Mouse (Mus musculus): Measurements from ENCODE around the gene Gmfb. TPM values are rescaled to one million over a fixed set of nuclear protein-coding genes. Genes with fewer than 3 reads are reported as not detected.
A peak's percentile ranks its signal among the peaks of the same experiment; 100 is the strongest.

Gmfb gene
- 38.4 and 40.4 TPM in 2 replicates for polyA plus RNA-seq (2015; fragmentation: Nextera tagmentation; extraction: Ambion mirVana)

DNA sequence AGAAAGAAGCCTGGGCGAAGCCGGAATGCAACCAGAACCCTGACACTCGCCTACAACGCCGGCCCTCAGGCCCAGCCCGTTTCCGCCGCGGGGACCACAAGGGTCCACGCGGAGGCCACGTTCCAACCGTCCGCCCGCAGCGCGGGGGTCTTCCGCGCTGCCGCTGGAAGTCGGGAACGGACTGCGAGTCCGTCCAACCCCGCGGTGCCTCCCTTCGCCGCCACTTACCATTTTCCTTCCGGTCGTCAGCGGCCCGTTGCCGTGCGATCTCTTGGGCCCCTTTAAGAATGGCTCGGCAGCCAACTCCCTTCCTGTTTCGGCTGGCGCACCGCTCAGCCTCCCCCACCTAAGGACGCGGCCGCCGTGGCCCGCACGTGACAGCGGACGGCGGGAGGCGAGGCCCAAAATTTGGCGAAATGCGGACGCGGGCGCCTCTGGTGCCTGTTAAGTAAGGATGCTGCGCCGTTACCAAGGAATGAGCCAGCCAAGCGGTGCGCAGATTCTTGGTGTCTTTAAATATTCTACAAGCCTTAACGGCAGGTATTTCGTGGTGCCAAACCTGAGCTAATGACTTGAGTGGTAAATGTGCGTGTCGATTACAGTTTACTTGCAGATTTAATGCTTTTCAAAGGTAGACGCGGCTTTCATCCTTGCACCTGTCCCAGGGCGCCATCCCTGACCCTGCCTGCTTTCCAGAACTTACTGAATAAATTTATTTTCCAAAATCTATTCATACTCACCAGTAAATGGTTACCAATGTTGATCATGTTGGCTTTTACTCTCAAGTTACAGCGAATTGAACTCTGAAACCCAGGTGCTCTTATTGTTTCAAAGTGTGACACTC lies at the start of gene Gmfb:
TSS of gene Gmfb (minus strand) at position 370 of the 844 bp plus-strand sequence.
- ATAC-seq (ENCODE audit: low FRiP score, low TSS enrichment) (peak; percentile 96), DNase-seq (ENCODE audit: low spot score) (peak; percentile 96)
- Histone ChIP-seq H3K9ac (ENCODE audit: low read length) (peak within 1 kb of the TSS; percentile 94), H3K4me1 (replicated peaks; ENCODE audit: control insufficient read depth, insufficient read depth) (0 out of 2 replicates have a peak, but pooled peaks cover 2% of the 10 kb centered on the region), H3K27ac (replicated peaks) (peak within 1 kb of the TSS; percentile 94), H3K27me3 (ENCODE audit: control insufficient read depth, insufficient read depth, low read length) (no peaks in the 10 kb centered on the region), H3K9me3 (ENCODE audit: control insufficient read depth, low read length) (no peaks in the 10 kb centered on the region), H3K36me3 (ENCODE audit: control insufficient read depth, insufficient read depth, low read length) (no peaks in the 10 kb centered on the region), H3K4me3 (ENCODE audit: low read depth, low read length) (peak within 1 kb of the TSS; percentile 95), H3K4me2 (replicated peaks; ENCODE audit: low read depth) (peak within 1 kb of the TSS; percentile 66)
- TF ChIP-seq EP300 (optimal IDR thresholded peaks at IDR 0.05), result peak; percentile 93
- TF ChIP-seq CTCF (IDR thresholded peaks at IDR 0.05; ENCODE audit: low read depth), result peak; percentile 56
- WGBS, result under 1% methylated on average over 65 of the region's 65 CpGs

DNA sequence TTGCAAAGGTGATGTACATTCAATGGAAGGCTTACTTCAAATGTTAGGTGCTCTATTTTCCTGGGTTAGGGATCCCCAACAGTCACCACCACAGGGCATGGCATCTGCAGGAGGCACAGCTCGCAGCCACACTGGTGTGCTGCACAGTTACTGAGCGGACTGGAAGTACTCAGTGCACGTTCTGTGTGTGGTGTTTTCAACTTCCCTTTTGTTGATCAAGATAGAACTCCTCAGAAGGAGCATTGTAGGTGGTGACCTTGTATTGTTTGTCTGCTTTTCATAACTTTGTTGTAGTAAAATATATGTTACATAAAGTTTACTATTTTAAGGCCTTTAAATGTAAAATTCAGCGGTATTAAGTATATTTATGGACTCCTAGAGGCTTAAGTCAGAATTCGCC lies 40.9 kb upstream of the Gmfb start:
- Histone ChIP-seq H3K36me3 (ENCODE audit: control insufficient read depth, insufficient read depth, low read length) (no peaks in the 10 kb centered on the region), H3K4me2 (replicated peaks; ENCODE audit: low read depth) (no peak overlapping the region), H3K9me3 (ENCODE audit: control insufficient read depth, low read length) (no peaks in the 10 kb centered on the region), H3K4me1 (replicated peaks; ENCODE audit: control insufficient read depth, insufficient read depth) (no peaks in the 10 kb centered on the region), H3K4me3 (ENCODE audit: low read depth, low read length) (no peak overlapping the region), H3K27me3 (ENCODE audit: control insufficient read depth, insufficient read depth, low read length) (no peaks in the 10 kb centered on the region), H3K27ac (replicated peaks) (no peak overlapping the region), H3K9ac (ENCODE audit: low read length) (no peak overlapping the region)
- ATAC-seq (ENCODE audit: low FRiP score, low TSS enrichment), result no peak
- WGBS, result 81% methylated on average over 5 of the region's 5 CpGs
- no peak for DNase-seq (ENCODE audit: low spot score)
- TF ChIP-seq CTCF (IDR thresholded peaks at IDR 0.05; ENCODE audit: low read depth) (no peak), EP300 (optimal IDR thresholded peaks at IDR 0.05) (no peak)

DNA sequence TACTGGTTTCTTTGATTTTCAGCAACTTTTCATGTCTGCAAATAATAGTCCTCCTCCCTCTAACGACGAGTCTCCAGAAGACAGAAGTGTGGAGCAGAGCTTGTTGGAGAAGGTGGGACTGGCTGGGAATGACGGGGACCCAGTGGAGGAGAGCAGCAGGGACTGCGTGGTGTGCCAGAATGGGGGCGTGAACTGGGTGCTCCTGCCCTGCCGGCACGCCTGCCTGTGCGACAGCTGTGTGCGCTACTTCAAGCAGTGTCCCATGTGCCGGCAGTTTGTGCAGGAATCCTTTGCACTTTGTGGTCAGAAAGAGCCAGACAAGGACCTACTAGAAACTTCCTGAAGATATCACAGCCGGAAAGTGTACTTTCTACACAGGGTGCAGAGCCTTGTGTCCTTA lies 31.6 kb upstream of the Gmfb start:
- DNase-seq (ENCODE audit: low spot score), result peak; percentile 26
- Histone ChIP-seq H3K27me3 (ENCODE audit: control insufficient read depth, insufficient read depth, low read length) (no peaks in the 10 kb centered on the region), H3K4me3 (ENCODE audit: low read depth, low read length) (no peak overlapping the region), H3K4me1 (replicated peaks; ENCODE audit: control insufficient read depth, insufficient read depth) (no peaks in the 10 kb centered on the region), H3K36me3 (ENCODE audit: control insufficient read depth, insufficient read depth, low read length) (no peaks in the 10 kb centered on the region), H3K9ac (ENCODE audit: low read length) (no peak overlapping the region), H3K27ac (replicated peaks) (no peak overlapping the region), H3K9me3 (ENCODE audit: control insufficient read depth, low read length) (no peaks in the 10 kb centered on the region), H3K4me2 (replicated peaks; ENCODE audit: low read depth) (no peak overlapping the region)
- no peak for ATAC-seq (ENCODE audit: low FRiP score, low TSS enrichment)
- WGBS, result 79% methylated on average over 11 of the region's 11 CpGs
- TF ChIP-seq CTCF (IDR thresholded peaks at IDR 0.05; ENCODE audit: low read depth), result no peak
- no peak for TF ChIP-seq EP300 (optimal IDR thresholded peaks at IDR 0.05)

DNA sequence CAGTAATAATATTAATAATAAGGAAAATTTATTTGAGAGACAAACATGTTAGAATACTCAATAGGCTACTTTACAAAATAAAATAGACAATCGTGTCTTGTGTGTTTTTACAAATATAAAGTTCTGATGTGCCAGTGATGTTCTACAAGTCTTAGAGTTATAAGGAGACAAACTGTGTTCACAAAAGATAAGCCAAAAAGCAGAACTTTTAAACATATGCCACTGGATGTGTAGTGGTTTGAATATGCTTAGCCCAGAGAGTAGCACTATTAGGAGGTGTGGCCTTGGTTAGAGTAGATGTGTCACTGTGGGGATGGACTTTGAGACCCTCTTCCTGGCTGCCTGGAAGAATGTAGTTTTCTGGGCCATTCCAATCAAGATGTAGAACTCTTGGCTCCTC lies 27.7 kb upstream of the Gmfb start:
- DNase-seq (ENCODE audit: low spot score) (no peak), ATAC-seq (ENCODE audit: low FRiP score, low TSS enrichment) (no peak)
- WGBS, result 93% methylated on average over 1 of the region's 1 CpGs
- Histone ChIP-seq H3K36me3 (ENCODE audit: control insufficient read depth, insufficient read depth, low read length) (no peaks in the 10 kb centered on the region), H3K27ac (replicated peaks) (no peak overlapping the region), H3K9ac (ENCODE audit: low read length) (no peak overlapping the region), H3K4me1 (replicated peaks; ENCODE audit: control insufficient read depth, insufficient read depth) (no peaks in the 10 kb centered on the region), H3K27me3 (ENCODE audit: control insufficient read depth, insufficient read depth, low read length) (no peaks in the 10 kb centered on the region), H3K4me2 (replicated peaks; ENCODE audit: low read depth) (no peak overlapping the region), H3K4me3 (ENCODE audit: low read depth, low read length) (no peak overlapping the region), H3K9me3 (ENCODE audit: control insufficient read depth, low read length) (no peaks in the 10 kb centered on the region)
- TF ChIP-seq EP300 (optimal IDR thresholded peaks at IDR 0.05), result no peak
- no peak for TF ChIP-seq CTCF (IDR thresholded peaks at IDR 0.05; ENCODE audit: low read depth)

DNA sequence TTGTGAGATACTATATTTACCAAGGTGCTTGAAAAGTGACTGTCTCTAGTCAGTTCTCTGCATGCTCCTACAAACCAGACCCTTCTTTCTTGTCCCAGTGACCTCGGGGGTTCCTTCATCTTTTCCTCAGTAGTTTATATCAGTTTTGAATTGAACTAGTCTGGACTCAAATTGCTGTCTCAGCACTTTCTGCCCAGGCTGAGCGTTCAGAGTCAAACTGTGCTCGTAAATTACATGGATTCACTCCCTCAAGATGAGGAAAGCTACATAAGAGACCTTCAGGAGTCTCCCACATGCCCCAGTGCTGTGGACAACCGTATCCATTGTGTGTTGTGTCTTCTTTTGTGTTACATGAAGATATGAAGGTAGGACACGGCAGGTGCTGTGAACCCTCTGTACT lies 26.7 kb upstream of the Gmfb start:
- H3K4me1 ChIP-seq (replicated peaks; ENCODE audit: control insufficient read depth, insufficient read depth), result no peaks in the 10 kb centered on the region
- WGBS, result 84% methylated on average over 5 of the region's 5 CpGs
- no peak overlapping the region for H3K9ac ChIP-seq (ENCODE audit: low read length)
- H3K27ac ChIP-seq (replicated peaks), result no peak overlapping the region
- H3K4me2 ChIP-seq (replicated peaks; ENCODE audit: low read depth), result no peak overlapping the region
- no peaks in the 10 kb centered on the region for H3K9me3 ChIP-seq (ENCODE audit: control insufficient read depth, low read length)
- DNase-seq (ENCODE audit: low spot score), result no peak
- ATAC-seq (ENCODE audit: low FRiP score, low TSS enrichment), result no peak
- H3K36me3 ChIP-seq (ENCODE audit: control insufficient read depth, insufficient read depth, low read length), result no peaks in the 10 kb centered on the region
- no peak overlapping the region for H3K4me3 ChIP-seq (ENCODE audit: low read depth, low read length)
- TF ChIP-seq EP300 (optimal IDR thresholded peaks at IDR 0.05) (no peak), CTCF (IDR thresholded peaks at IDR 0.05; ENCODE audit: low read depth) (no peak)
- no peaks in the 10 kb centered on the region for H3K27me3 ChIP-seq (ENCODE audit: control insufficient read depth, insufficient read depth, low read length)

DNA sequence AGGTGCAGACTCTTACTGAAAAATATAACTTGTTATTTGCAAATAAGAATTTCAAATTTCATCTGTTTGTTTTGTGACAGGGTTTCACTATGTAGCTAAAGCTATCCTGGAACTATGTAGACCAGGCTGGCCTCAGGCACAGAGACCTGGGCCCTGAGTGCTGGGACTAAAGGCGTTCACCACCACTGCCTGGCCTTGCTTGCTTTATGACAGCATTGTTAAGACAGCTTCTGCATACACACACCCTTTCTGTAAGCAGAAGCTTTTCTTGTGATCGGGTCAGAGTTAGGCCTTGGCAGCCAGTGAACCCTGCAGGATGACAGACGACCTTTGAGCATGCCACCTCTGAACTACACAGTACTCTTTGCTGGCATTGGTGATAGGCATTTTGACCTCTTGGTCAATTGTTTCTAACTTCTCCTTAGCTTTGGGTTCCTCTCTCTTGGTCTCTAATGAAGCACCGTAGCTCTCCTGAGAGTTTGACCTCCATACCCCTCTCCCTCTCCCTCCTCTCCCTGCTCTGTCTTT lies 26.1 kb upstream of the Gmfb start:
- Histone ChIP-seq H3K27me3 (ENCODE audit: control insufficient read depth, insufficient read depth, low read length) (no peaks in the 10 kb centered on the region), H3K27ac (replicated peaks) (no peak overlapping the region), H3K9me3 (ENCODE audit: control insufficient read depth, low read length) (no peaks in the 10 kb centered on the region), H3K4me1 (replicated peaks; ENCODE audit: control insufficient read depth, insufficient read depth) (no peaks in the 10 kb centered on the region), H3K4me3 (ENCODE audit: low read depth, low read length) (no peak overlapping the region), H3K36me3 (ENCODE audit: control insufficient read depth, insufficient read depth, low read length) (no peaks in the 10 kb centered on the region), H3K4me2 (replicated peaks; ENCODE audit: low read depth) (no peak overlapping the region), H3K9ac (ENCODE audit: low read length) (no peak overlapping the region)
- DNase-seq (ENCODE audit: low spot score) (no peak), ATAC-seq (ENCODE audit: low FRiP score, low TSS enrichment) (peak; percentile 87)
- WGBS, result 60% methylated on average over 4 of the region's 4 CpGs
- no peak for TF ChIP-seq EP300 (optimal IDR thresholded peaks at IDR 0.05)
- TF ChIP-seq CTCF (IDR thresholded peaks at IDR 0.05; ENCODE audit: low read depth), result no peak
